Mouse (Mus musculus): ENCODE results near the gene Igfbp2.

DNA sequence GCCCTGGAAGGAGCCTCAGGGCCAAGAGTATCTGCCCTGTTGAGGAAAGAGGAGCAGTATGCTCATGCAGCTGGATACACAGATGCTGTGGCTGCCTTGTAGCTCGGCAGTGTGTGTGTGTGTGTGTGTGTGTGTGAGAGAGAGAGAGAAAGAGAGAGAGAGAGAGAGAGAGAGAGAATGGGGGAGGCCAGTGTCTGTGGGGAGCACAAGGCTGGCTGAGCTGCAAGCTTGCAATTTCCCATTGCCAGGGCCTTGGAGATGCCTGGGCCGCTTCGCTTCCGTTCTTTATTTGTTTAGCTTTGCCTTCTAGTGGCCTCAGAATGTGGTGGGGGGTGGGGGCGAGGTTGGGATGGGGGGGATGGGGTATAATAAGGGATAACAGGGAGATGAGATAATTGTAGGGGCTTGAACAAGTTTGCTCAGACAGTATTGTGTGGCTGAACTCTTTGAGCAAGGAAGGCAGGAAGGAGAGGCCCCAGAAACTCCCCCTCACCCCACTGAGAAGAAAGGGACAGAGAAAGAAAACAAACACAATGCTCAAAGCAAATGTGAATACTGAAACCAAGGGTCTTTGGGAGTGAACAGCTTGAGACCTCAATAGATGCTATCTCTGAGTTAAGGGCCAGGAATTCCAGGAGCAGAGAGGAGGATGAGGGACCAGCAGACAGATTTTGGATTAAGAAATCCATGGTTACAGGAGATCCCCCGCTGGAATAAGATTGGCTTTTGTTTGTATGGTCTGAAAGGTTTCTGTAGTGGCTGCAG lies 10.5 kb upstream of the Igfbp2 start:
- TF ChIP-seq CTCF (IDR thresholded peaks at IDR 0.05; ENCODE audit: control insufficient read depth, insufficient read depth, insufficient read length) (no peak), FOSL1 (IDR thresholded peaks at IDR 0.05; ENCODE audit: insufficient read depth, low read length, poor library complexity, severe bottlenecking) (no peak)

Measured in C2C12 (cell line).